Mouse (Mus musculus): ENCODE data around the gene Rps19. TPM values are rescaled to one million over a fixed set of nuclear protein-coding genes. Genes with fewer than 3 reads are reported as not detected.

Gene Rps19
- polyA plus RNA-seq (2017; shearing (Covaris generic)), result 1,000 to 10,000 TPM; 3,085 to 5,627 TPM

GRCm38 (mm10) chr7:24883896-24884692 is at the start of gene Rps19:
Gene Rps19 (plus strand): TSS chr7:24884371.

GRCm38 (mm10) chr7:24861913-24862312 is 22.3 kb upstream of the Rps19 start, which contains the start of gene Gm9844:
Gene Gm9844 (plus strand): TSS chr7:24862213.

DNA sequence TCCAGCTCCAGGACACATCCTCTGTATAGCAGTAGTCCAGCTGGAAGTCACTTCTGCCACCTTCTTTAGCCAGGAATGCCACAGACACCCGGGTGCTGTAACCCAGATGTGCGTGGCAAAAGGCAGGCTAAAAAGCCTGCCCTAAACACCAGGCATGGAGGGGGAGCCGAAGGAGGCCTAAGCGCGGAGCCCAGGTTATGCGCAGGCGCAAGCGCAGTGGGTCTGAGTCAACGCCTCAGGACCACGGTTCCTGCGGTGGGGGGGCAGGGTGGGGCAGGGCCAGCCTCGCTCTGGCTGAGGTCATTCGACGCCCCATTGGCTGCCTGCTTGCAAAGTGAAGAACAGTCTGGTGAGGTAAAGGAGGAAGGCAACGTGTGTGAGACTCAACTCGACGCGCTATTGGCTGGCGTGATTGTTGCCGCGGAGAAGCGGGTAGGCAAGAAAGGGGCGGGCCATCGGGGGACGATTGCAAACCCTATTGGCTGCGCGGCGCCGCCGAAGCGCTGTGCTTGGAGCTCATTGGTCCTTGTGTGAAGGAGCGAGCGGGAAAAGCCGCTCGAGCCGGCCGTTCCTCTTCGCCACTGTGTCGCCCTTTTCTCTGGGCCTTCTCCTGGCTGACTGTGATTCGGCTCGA is 14.5 kb upstream of the Rps19 start, which contains the start of the genes Lypd4 and Dmrtc2:
Lypd4 (minus strand) TSS at position 410 of the 634 bp plus-strand sequence.
Dmrtc2 (plus strand) TSS at position 526 of the 634 bp plus-strand sequence.

GRCm38 (mm10) chr7:24897224-24897623 is 13.1 kb downstream of the Rps19 start, which contains the start of gene Cd79a:
Gene Cd79a (plus strand): TSS chr7:24897381.

GRCm38 (mm10) chr7:24902630-24903443 is 18.7 kb downstream of the Rps19 start, which contains the start of gene Arhgef1:
Gene Arhgef1 (plus strand): TSS chr7:24902912.

Other genes starting within 250 kb of the Rps19 start
- gene Lypd3, start 247.8 kb upstream of the Rps19 start, polyA plus RNA-seq (2017; shearing (Covaris generic)), result not detected
- gene Tex101, start 207.7 kb upstream of the Rps19 start, polyA plus RNA-seq (2017; shearing (Covaris generic)), result not detected
- not detected for gene BC049730, start 175.1 kb upstream of the Rps19 start, polyA plus RNA-seq (2017; shearing (Covaris generic))
- not detected for gene Gm4763, start 157.5 kb upstream of the Rps19 start, polyA plus RNA-seq (2017; shearing (Covaris generic))
- gene Cd177, start 124.1 kb upstream of the Rps19 start, polyA plus RNA-seq (2017; shearing (Covaris generic)), result under 1 TPM in 1 of 2 experiments, not detected in 1; 0.15 TPM
- not detected for gene Ceacam10, start 107.2 kb upstream of the Rps19 start, polyA plus RNA-seq (2017; shearing (Covaris generic))
- 10 to 100 TPM; 39.3 to 42.0 TPM for gene Gm9844, start 22.2 kb upstream of the Rps19 start, polyA plus RNA-seq (2017; shearing (Covaris generic))
- not detected for gene Lypd4, start 14.4 kb upstream of the Rps19 start, polyA plus RNA-seq (2017; shearing (Covaris generic))
- under 1 TPM in 1 of 2 experiments, not detected in 1; 0.17 TPM for gene Dmrtc2, start 14.3 kb upstream of the Rps19 start, polyA plus RNA-seq (2017; shearing (Covaris generic))
- gene Cd79a, start 13.0 kb downstream of the Rps19 start, polyA plus RNA-seq (2017; shearing (Covaris generic)), result 10 to 100 TPM in 1 of 2 experiments, 1 to 10 TPM in 1; 8.8 to 22.2 TPM
- 1,000 to 10,000 TPM; 1,309 to 1,330 TPM for gene Arhgef1, start 18.5 kb downstream of the Rps19 start, polyA plus RNA-seq (2017; shearing (Covaris generic))
- not detected for gene Gm4881, start 60.1 kb downstream of the Rps19 start, polyA plus RNA-seq (2017; shearing (Covaris generic))
- 100 to 1,000 TPM; 343 to 519 TPM for gene Rabac1, start 88.4 kb downstream of the Rps19 start, polyA plus RNA-seq (2017; shearing (Covaris generic))
- 1 to 10 TPM in 1 of 2 experiments, under 1 TPM in 1; 0.47 to 1.8 TPM for gene Atp1a3, start 121.6 kb downstream of the Rps19 start, polyA plus RNA-seq (2017; shearing (Covaris generic))
- gene Grik5, start 188.0 kb downstream of the Rps19 start, polyA plus RNA-seq (2017; shearing (Covaris generic)), result 1 to 10 TPM; 5.9 to 7.7 TPM
- gene Zfp574, start 188.2 kb downstream of the Rps19 start, polyA plus RNA-seq (2017; shearing (Covaris generic)), result 10 to 100 TPM; 17.5 to 28.2 TPM

Data from activated CD4-positive, CD25-positive, alpha-beta regulatory T cell (primary cell).